Mouse (Mus musculus) heart, postnatal 0 days (tissue): ENCODE measurements around the gene Ehmt2. TPM values are rescaled to one million over a fixed set of nuclear protein-coding genes. Genes with fewer than 3 reads are reported as not detected.
A peak's percentile ranks its signal among the peaks of the same experiment; 100 is the strongest.

Experiments used
- ATAC-seq: fragments of 200-750 bp; cut with Nextera tagmentation; 2 replicates; pipeline ENCODE4 v1.8.0; 2017; ENCODE audit warnings: low read depth, moderate number of reproducible peaks, moderate library complexity; ENCODE audit not compliant: insufficient read depth
- DNase-seq: peaks from one replicate; pipeline ENCODE4 v3.0.0-alpha.2; 2016; ENCODE audit warnings: low spot score
- H3K27ac ChIP-seq: fragments of 300-500 bp; sonication (generic); 2 replicates; pipeline ENCODE4 v1.5.1; 2014; ENCODE audit warnings: low read depth, mild to moderate bottlenecking
- H3K27me3 ChIP-seq: fragments of 300-500 bp; sonication (generic); 2 replicates; pipeline ENCODE4 v1.6.1; 2014; ENCODE audit warnings: low read length, mixed read lengths; ENCODE audit not compliant: control insufficient read depth, insufficient read depth
- H3K36me3 ChIP-seq: fragments of 300-500 bp; sonication (generic); replicated peaks from 2 replicates; pipeline ENCODE4 v1.6.1; 2014; ENCODE audit warnings: low read length, mixed read lengths; ENCODE audit not compliant: control insufficient read depth, insufficient read depth
- H3K4me1 ChIP-seq: fragments of 300-500 bp; sonication (generic); 2 replicates; pipeline ENCODE4 v1.6.1; 2014; ENCODE audit warnings: antibody characterized with exemption; ENCODE audit not compliant: control insufficient read depth, insufficient read depth
- H3K4me2 ChIP-seq: fragments of 300-500 bp; sonication (generic); 2 replicates; pipeline ENCODE4 v1.6.1; 2014; ENCODE audit warnings: low read depth, mild to moderate bottlenecking, low read length, moderate library complexity
- H3K4me3 ChIP-seq: fragments of 300-500 bp; sonication (generic); 2 replicates; pipeline ENCODE4 v1.5.1; 2014; ENCODE audit warnings: low read depth, low read length
- H3K9ac ChIP-seq: fragments of 300-500 bp; sonication (generic); replicated peaks from 2 replicates; pipeline ENCODE4 v1.6.1; 2014; ENCODE audit warnings: low read depth, low read length, mixed read lengths
- H3K9me3 ChIP-seq: fragments of 300-500 bp; sonication (generic); replicated peaks from 2 replicates; pipeline ENCODE4 v1.6.1; 2016; ENCODE audit warnings: low read length; ENCODE audit not compliant: control insufficient read depth
- CTCF ChIP-seq: IDR thresholded peaks from 2 replicates; pipeline ENCODE4 v1.5.1; 2016; ENCODE audit warnings: antibody characterized with exemption, control low read depth, low read depth
- EP300 ChIP-seq: IDR thresholded peaks from 2 replicates; pipeline ENCODE4 v1.6.1; 2016; ENCODE audit warnings: antibody characterized with exemption, low read depth
- WGBS: fragments of 180-500 bp; shearing (Covaris S2); extraction: QIAGEN DNeasy Blood & Tissue Kit; methylation state at CpG from one replicate; pipeline ENCODE4 v1.1.7; 2014; 5-methylcytosine and 5-hydroxymethylcytosine counted together
- polyA plus RNA-seq: library from polyadenylated mRNA; unstranded; fragments of >200 nt; fragmentation: Nextera tagmentation; extraction: Ambion mirVana; gene quantifications from 2 replicates; pipeline ENCODE4 v1.2.1, GENCODE M21; 2015
- total RNA-seq: library from RNA; depleted of rRNA; stranded (reverse); fragments of >200 nt; gene quantifications from 2 replicates; pipeline ENCODE4 v1.2.3, GENCODE M21; 2014; ENCODE audit warnings: low replicate concordance

Gene Ehmt2
- total and polyA plus RNA-seq, 2 experiments from 2014 or later = 17.6 to 80.3 TPM

DNA sequence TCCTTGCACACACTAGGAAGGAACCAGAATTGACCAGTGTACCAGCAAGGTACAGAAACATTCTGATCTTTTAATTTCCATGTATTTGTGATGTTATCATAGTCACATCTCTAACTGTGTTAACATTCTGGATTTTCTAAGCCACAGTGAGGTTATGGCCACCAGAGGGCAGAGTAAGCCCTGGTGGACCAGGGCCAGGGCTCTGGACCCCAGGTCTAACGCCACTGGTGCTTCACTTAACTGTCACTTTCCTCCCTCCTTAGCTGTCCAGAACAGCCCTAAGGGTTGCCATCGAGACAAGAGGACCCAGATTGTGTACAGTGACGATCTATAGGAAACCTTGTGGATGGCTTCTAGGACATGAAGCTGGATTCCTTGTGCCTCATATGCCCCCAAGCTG lies 42.4 kb upstream of the Ehmt2 start:
- H3K27ac ChIP-seq = no peak overlapping the region
- no peaks in the 10 kb centered on the region for H3K9me3 ChIP-seq
- TF ChIP-seq CTCF (peak; percentile 73), EP300 (no peak)
- peaks cover 24% of the 10 kb centered on the region for H3K36me3 ChIP-seq
- H3K4me2 ChIP-seq = no peak overlapping the region
- no peaks in the 10 kb centered on the region; the same call in 1 of the 2 replicates for H3K27me3 ChIP-seq
- no peak overlapping the region for H3K4me3 ChIP-seq
- H3K9ac ChIP-seq = no peak overlapping the region
- DNase-seq (peak; percentile 32), ATAC-seq (0 out of 2 replicates have a peak, but pooled peaks have one; percentile 35)
- peaks cover 5% of the 10 kb centered on the region for H3K4me1 ChIP-seq
- 25% methylated on average over 3 of the region's 3 CpGs for WGBS

- Histone ChIP-seq H3K4me3 (no peak overlapping the region), H3K9ac (no peak overlapping the region), H3K9me3 (no peaks in the 10 kb centered on the region), H3K4me2 (no peak overlapping the region), H3K27ac (no peak overlapping the region), H3K4me1 (no peaks in the 10 kb centered on the region), H3K36me3 (peaks cover 17% of the 10 kb centered on the region), H3K27me3 (no peaks in the 10 kb centered on the region; the same call in 1 of the 2 replicates)
- 52% methylated on average over 4 of the region's 4 CpGs for WGBS
- no peak for ATAC-seq
- TF ChIP-seq EP300 = no peak
- TF ChIP-seq CTCF = no peak
- no peak for DNase-seq
These were observed 39.6 kb upstream of the Ehmt2 start for GRCm38 (mm10) chr17:34858670-34859069.

DNA sequence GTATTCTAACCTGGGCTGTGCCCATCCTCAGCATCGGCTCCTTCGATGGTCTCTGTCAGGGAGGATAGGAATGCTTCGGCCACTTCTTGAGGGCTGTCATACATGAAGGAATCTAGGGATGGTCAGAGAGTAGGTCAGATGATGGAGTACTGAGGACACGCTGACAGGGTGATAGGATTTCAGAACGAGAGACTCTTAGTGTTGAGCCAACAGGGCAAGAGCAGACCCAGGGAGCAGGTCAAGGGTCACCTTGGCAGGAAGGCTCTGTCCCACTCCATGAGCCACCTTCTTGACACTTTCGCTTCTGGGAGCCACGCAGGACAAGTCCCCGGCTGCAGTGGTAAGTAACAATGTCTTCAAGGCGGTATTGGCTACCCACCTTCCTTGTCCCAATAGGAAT lies 37.8 kb upstream of the Ehmt2 start:
- Histone ChIP-seq H3K4me3 (no peak overlapping the region), H3K9ac (no peak overlapping the region), H3K27me3 (no peaks in the 10 kb centered on the region; the same call in 1 of the 2 replicates), H3K4me2 (no peak overlapping the region), H3K4me1 (no peaks in the 10 kb centered on the region), H3K27ac (no peak overlapping the region), H3K36me3 (peaks cover 5% of the 10 kb centered on the region), H3K9me3 (no peaks in the 10 kb centered on the region)
- 73% methylated on average over 9 of the region's 9 CpGs for WGBS
- ATAC-seq (no peak), DNase-seq (no peak)
- no peak for TF ChIP-seq EP300
- no peak for TF ChIP-seq CTCF

DNA sequence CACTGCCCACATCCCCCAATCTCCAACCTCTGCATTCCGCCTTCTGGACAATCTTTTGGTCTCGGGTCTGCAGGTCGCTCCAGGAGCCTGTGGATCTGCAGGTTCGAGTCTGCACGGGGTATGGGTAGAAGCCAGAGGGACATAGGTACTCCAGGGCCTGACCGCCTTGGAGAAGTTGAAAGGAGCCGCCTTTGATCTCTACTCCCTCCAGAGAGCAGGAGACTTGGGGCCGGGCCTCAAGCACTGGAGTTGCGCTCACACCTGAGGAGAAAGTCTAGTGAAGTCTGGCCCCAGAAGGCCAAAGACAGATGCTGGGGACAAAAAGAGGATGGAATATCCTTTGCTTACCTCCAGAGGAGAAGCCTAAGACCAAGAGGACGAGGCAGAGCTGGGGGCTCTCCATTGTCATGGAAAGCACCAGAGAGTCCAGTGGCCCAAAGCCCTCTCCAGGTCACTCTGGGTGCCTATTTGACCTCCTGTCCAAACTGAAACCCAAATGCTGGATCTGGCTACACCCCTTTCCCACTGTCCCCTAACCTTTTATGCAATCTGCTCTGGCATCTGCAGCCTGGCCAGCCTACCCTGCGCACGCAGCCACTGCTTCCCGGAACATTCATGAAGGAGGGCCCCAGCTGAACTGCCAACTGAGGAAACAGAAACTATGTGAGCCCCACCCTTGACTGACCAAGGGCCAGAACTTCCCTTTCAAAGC lies 36.4 kb upstream of the Ehmt2 start:
- Histone ChIP-seq H3K9ac (no peak overlapping the region), H3K36me3 (peaks cover 2% of the 10 kb centered on the region; the same call in 1 of the 2 replicates), H3K4me1 (no peaks in the 10 kb centered on the region), H3K4me2 (no peak overlapping the region), H3K9me3 (no peaks in the 10 kb centered on the region), H3K27ac (no peak overlapping the region), H3K27me3 (no peaks in the 10 kb centered on the region; the same call in 1 of the 2 replicates), H3K4me3 (no peak overlapping the region)
- WGBS = 62% methylated on average over 13 of the region's 13 CpGs
- ATAC-seq = no peak
- no peak for TF ChIP-seq EP300
- TF ChIP-seq CTCF = no peak
- DNase-seq = no peak

- ATAC-seq (no peak), DNase-seq (no peak)
- no peak within 1 kb of the TSS for H3K9ac ChIP-seq
- WGBS = 59% methylated on average over 8 of the region's 8 CpGs
- H3K4me1 ChIP-seq = no peaks in the 10 kb centered on the region
- H3K36me3 ChIP-seq = no peaks in the 10 kb centered on the region
- H3K4me3 ChIP-seq = no peak within 1 kb of the TSS
- no peak within 1 kb of the TSS for H3K4me2 ChIP-seq
- H3K9me3 ChIP-seq = no peaks in the 10 kb centered on the region
- H3K27me3 ChIP-seq = no peaks in the 10 kb centered on the region; the same call in 1 of the 2 replicates
- TF ChIP-seq EP300 = no peak
- no peak for TF ChIP-seq CTCF
- H3K27ac ChIP-seq = no peak within 1 kb of the TSS
These were observed 35.7 kb upstream of the Ehmt2 start, which contains the start of gene Cfb for GRCm38 (mm10) chr17:34862416-34863081. Cfb (minus strand) TSS chr17:34862518.
